Mouse (Mus musculus) heart, postnatal 25 days (tissue): Measurements from ENCODE around the gene Smcp. TPM values are rescaled to one million over a fixed set of nuclear protein-coding genes. Genes with fewer than 3 reads are reported as not detected.

Experiments used
- DNase-seq: peaks from one replicate; pipeline ENCODE4 v3.0.0; 2022; ENCODE audit warnings: low spot score
- intact Hi-C: fragments of 180-260 bp; cut with DNase I; formaldehyde crosslinking; loops from one replicate; pipeline ENCODE4 v1.15.1; 2025
- total RNA-seq, 2 experiments: library from RNA; stranded (reverse); gene quantifications; 2 replicates each; pipeline ENCODE4 v1.2.3; 2021

Smcp gene
- total RNA-seq: not detected

GRCm38 (mm10) chr3:92588858-92589257 lies at the start of gene Smcp:
Gene Smcp, minus strand, starts transcription at chr3:92588997.
- intact Hi-C loops: no loop called here

GRCm38 (mm10) chr3:92638653-92638991 lies 49.8 kb upstream of the Smcp start:
- no peak for DNase-seq
- intact Hi-C loops: no loop called here

More at GRCm38 (mm10) chr3:92588858-92589257, at the start of gene Smcp:
- no peak for DNase-seq

GRCm38 (mm10) chr3:92637745-92638652 lies 49.2 kb upstream of the Smcp start:
- intact Hi-C loops: no loop called here
- no peak for DNase-seq

GRCm38 (mm10) chr3:92621560-92621959 lies 32.8 kb upstream of the Smcp start, which contains the start of gene Lce6a:
Gene Lce6a, minus strand, starts transcription at chr3:92621660.
- DNase-seq: no peak
- intact Hi-C loops: no loop called here

- DNase-seq: no peak
- intact Hi-C loops: no loop called here
Observed at GRCm38 (mm10) chr3:92609804-92610203, 21.0 kb upstream of the Smcp start.

GRCm38 (mm10) chr3:92607392-92607791 lies 18.6 kb upstream of the Smcp start, which contains the start of gene 2210017I01Rik:
Gene 2210017I01Rik, minus strand, starts transcription at chr3:92607492.
- intact Hi-C loops: no loop called here

GRCm38 (mm10) chr3:92602169-92602568 lies 13.4 kb upstream of the Smcp start:
- DNase-seq: no peak
- intact Hi-C loops: no loop called here

More at GRCm38 (mm10) chr3:92607392-92607791, 18.6 kb upstream of the Smcp start, which contains the start of gene 2210017I01Rik:
- DNase-seq: no peak

GRCm38 (mm10) chr3:92600456-92600855 lies 11.7 kb upstream of the Smcp start:
- intact Hi-C loops: no loop called here
- no peak for DNase-seq

GRCm38 (mm10) chr3:92599973-92600372 lies 11.2 kb upstream of the Smcp start:
- intact Hi-C loops: no loop called here
- no peak for DNase-seq

GRCm38 (mm10) chr3:92598429-92598828 lies 9.6 kb upstream of the Smcp start:
- intact Hi-C loops: no loop called here
- DNase-seq: no peak

GRCm38 (mm10) chr3:92587190-92587589 lies 1.6 kb downstream of the Smcp start:
- no peak for DNase-seq
- intact Hi-C loops: no loop called here

GRCm38 (mm10) chr3:92585055-92585454 lies 3.7 kb downstream of the Smcp start:
- intact Hi-C loops: no loop called here
- DNase-seq: no peak

GRCm38 (mm10) chr3:92583164-92583826 lies 5.5 kb downstream of the Smcp start:
- intact Hi-C loops: no loop called here

GRCm38 (mm10) chr3:92579508-92579907 lies 9.3 kb downstream of the Smcp start:
- DNase-seq: no peak
- intact Hi-C loops: no loop called here

More at GRCm38 (mm10) chr3:92583164-92583826, 5.5 kb downstream of the Smcp start:
- no peak for DNase-seq

GRCm38 (mm10) chr3:92578652-92579413 lies 10.0 kb downstream of the Smcp start:
- DNase-seq: no peak
- intact Hi-C loops: no loop called here

GRCm38 (mm10) chr3:92573449-92574041 lies 15.3 kb downstream of the Smcp start, which contains the start of gene Ivl:
Gene Ivl, minus strand, starts transcription at chr3:92573735.
- DNase-seq: no peak
- intact Hi-C loops: no loop called here

GRCm38 (mm10) chr3:92572514-92573155 lies 16.2 kb downstream of the Smcp start:
- no peak for DNase-seq
- intact Hi-C loops: no loop called here

GRCm38 (mm10) chr3:92568752-92569151 lies 20.0 kb downstream of the Smcp start:
- DNase-seq: no peak
- intact Hi-C loops: no loop called here

GRCm38 (mm10) chr3:92565418-92565817 lies 23.4 kb downstream of the Smcp start:
- no peak for DNase-seq
- intact Hi-C loops: no loop called here
